Mouse (Mus musculus) heart, embryonic 13.5 days (tissue): ENCODE data around the gene Tigd3. TPM values are rescaled to one million over a fixed set of nuclear protein-coding genes. Genes with fewer than 3 reads are reported as not detected.

Source experiments
- ATAC-seq: fragments of 200-750 bp; cut with Nextera tagmentation; 2 replicates; pipeline ENCODE4 v1.8.0; 2017; ENCODE audit warnings: moderate TSS enrichment; ENCODE audit not compliant: insufficient number of reproducible peaks, low FRiP score, low TSS enrichment; ENCODE audit errors: extremely low read depth
- H3K27ac ChIP-seq: fragments of 300-500 bp; sonication (generic); replicated peaks from 2 replicates; pipeline ENCODE4 v1.5.1; 2015; ENCODE audit warnings: moderate library complexity, mild to moderate bottlenecking, inconsistent platforms
- H3K27me3 ChIP-seq: fragments of 300-500 bp; sonication (generic); replicated peaks from 2 replicates; pipeline ENCODE4 v1.6.1; 2015; ENCODE audit warnings: mild to moderate bottlenecking, inconsistent platforms
- H3K36me3 ChIP-seq: fragments of 300-500 bp; sonication (generic); 2 replicates; pipeline ENCODE4 v1.6.1; 2015; ENCODE audit warnings: mild to moderate bottlenecking, inconsistent platforms
- H3K4me1 ChIP-seq: fragments of 300-500 bp; sonication (generic); 2 replicates; pipeline ENCODE4 v1.6.1; 2015; ENCODE audit warnings: inconsistent platforms
- H3K4me2 ChIP-seq: fragments of 300-500 bp; sonication (generic); 2 replicates; pipeline ENCODE4 v1.6.1; 2015; ENCODE audit warnings: inconsistent platforms, mild to moderate bottlenecking, moderate library complexity
- H3K4me3 ChIP-seq: fragments of 300-500 bp; sonication (generic); 2 replicates; pipeline ENCODE4 v1.5.1; 2015; ENCODE audit warnings: moderate library complexity, mild to moderate bottlenecking, inconsistent platforms
- H3K9ac ChIP-seq: fragments of 300-500 bp; sonication (generic); 2 replicates; pipeline ENCODE4 v1.6.1; 2015; ENCODE audit warnings: inconsistent platforms, mild to moderate bottlenecking, moderate library complexity
- H3K9me3 ChIP-seq: fragments of 300-500 bp; sonication (generic); 2 replicates; pipeline ENCODE4 v1.6.1; 2016; ENCODE audit warnings: inconsistent platforms
- WGBS: fragments of 180-500 bp; shearing (Covaris S2); methylation state at CpG from one replicate; pipeline ENCODE4 v1.1.7; 2015; ENCODE audit warnings: mixed read lengths; 5-methylcytosine and 5-hydroxymethylcytosine counted together
- polyA plus RNA-seq: library from polyadenylated mRNA; unstranded; fragments of >200 nt; fragmentation: Nextera tagmentation; extraction: Ambion mirVana; gene quantifications from 2 replicates; pipeline ENCODE4 v1.2.1, GENCODE M21; 2015

Gene Tigd3
- polyA plus RNA-seq, 1 experiment from 2014 or later = 1.9 TPM

DNA sequence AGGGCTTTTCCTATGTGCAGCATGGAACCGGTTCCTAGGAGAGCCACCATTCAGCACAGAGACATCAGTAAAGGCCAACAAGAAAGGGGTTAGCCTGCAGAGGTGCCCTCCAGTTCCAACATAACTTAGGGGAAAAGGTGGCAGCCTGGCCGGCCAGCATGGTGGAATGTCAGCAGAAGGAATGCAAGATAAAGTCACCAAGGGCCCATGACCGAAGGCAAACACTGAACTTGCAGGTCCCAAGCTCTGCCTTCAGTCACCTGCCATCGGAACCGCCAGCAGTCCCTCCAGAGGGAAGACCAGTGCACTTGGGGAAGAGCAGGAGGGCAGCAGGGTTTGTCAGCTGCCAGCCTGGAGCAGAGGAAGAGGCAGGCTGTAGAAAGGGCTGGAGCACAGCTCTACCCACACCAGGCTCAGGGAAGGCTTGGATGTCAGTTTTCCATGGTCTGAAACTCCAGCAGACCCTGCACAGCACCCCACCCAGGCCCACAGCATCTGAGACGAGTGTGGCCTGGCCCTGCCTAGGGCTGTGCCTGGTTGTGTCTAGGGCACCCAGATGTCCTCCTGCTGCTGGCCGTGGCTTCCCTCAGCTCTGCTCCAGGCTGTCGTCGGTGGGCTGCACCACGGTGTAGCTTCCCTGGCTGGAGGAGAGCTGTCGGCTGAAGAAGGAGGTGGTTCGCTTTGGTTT lies 41.8 kb downstream of the Tigd3 start:
- Histone ChIP-seq H3K9ac (peak overlapping the region; percentile 77), H3K9me3 (no peaks in the 10 kb centered on the region), H3K36me3 (peaks cover 60% of the 10 kb centered on the region), H3K4me2 (peak overlapping the region; percentile 80), H3K27ac (peak overlapping the region; percentile 88), H3K27me3 (no peaks in the 10 kb centered on the region), H3K4me1 (peaks cover 60% of the 10 kb centered on the region), H3K4me3 (0 out of 2 replicates have a peak overlapping the region, but pooled peaks have one; percentile 5)
- WGBS = 41% methylated on average over 12 of the region's 12 CpGs
- ATAC-seq = no peak

DNA sequence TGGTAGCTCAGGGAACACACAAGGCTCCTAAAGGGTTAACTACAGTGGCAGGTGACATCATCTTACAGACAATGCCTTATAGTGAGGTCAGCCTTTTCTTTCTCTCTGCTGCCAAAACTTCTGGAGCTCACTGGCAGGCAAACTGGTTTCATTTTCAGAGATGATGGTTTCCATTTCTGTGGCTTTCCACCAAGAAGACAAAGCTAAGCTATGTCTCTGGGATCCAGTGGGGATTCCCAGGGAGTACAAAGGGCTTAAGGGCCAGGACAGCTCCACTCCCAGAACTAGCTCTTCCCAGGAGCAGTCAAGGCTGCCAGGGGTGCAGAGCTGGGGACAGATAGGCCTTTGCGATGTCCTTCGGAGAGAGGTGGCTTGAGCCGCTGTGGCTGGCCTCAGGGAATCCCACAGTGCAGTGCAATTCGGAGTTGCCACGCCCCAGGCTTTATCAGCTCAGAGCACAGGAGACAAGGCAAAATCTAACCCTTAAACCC lies 42.4 kb downstream of the Tigd3 start:
- H3K4me2 ChIP-seq = peak overlapping the region; percentile 80

GRCm38 (mm10) chr19:5850860-5851259 lies 43.1 kb downstream of the Tigd3 start:
- Histone ChIP-seq H3K27ac (peak overlapping the region; percentile 100; the same call in 1 of the 2 replicates), H3K4me3 (no peak overlapping the region), H3K4me1 (peaks cover 70% of the 10 kb centered on the region), H3K4me2 (peak overlapping the region; percentile 80), H3K27me3 (no peaks in the 10 kb centered on the region), H3K9me3 (no peaks in the 10 kb centered on the region), H3K9ac (peak overlapping the region; percentile 42), H3K36me3 (peaks cover 47% of the 10 kb centered on the region)
- no peak for ATAC-seq
- 76% methylated on average over 3 of the region's 3 CpGs for WGBS

More for the DNA sequence above, 42.4 kb downstream of the Tigd3 start:
- WGBS = 33% methylated on average over 5 of the region's 5 CpGs
- H3K4me3 ChIP-seq = peak overlapping the region; percentile 15; the same call in 1 of the 2 replicates
- no peaks in the 10 kb centered on the region for H3K27me3 ChIP-seq
- peak overlapping the region; percentile 77 for H3K9ac ChIP-seq
- H3K9me3 ChIP-seq = no peaks in the 10 kb centered on the region
- no peak for ATAC-seq
- H3K36me3 ChIP-seq = peaks cover 53% of the 10 kb centered on the region
- peak overlapping the region; percentile 88 for H3K27ac ChIP-seq
- H3K4me1 ChIP-seq = peaks cover 66% of the 10 kb centered on the region

GRCm38 (mm10) chr19:5849843-5850527 lies 44.0 kb downstream of the Tigd3 start:
- Histone ChIP-seq H3K27me3 (no peaks in the 10 kb centered on the region), H3K4me2 (peak overlapping the region; percentile 80), H3K4me3 (peak overlapping the region; percentile 40), H3K9ac (peak overlapping the region; percentile 86), H3K36me3 (peaks cover 38% of the 10 kb centered on the region), H3K9me3 (no peaks in the 10 kb centered on the region), H3K4me1 (peaks cover 75% of the 10 kb centered on the region), H3K27ac (peak overlapping the region; percentile 100)
- ATAC-seq = 0 out of 2 replicates have a peak, but pooled peaks have one; percentile 19
- WGBS = 26% methylated on average over 11 of the region's 11 CpGs

DNA sequence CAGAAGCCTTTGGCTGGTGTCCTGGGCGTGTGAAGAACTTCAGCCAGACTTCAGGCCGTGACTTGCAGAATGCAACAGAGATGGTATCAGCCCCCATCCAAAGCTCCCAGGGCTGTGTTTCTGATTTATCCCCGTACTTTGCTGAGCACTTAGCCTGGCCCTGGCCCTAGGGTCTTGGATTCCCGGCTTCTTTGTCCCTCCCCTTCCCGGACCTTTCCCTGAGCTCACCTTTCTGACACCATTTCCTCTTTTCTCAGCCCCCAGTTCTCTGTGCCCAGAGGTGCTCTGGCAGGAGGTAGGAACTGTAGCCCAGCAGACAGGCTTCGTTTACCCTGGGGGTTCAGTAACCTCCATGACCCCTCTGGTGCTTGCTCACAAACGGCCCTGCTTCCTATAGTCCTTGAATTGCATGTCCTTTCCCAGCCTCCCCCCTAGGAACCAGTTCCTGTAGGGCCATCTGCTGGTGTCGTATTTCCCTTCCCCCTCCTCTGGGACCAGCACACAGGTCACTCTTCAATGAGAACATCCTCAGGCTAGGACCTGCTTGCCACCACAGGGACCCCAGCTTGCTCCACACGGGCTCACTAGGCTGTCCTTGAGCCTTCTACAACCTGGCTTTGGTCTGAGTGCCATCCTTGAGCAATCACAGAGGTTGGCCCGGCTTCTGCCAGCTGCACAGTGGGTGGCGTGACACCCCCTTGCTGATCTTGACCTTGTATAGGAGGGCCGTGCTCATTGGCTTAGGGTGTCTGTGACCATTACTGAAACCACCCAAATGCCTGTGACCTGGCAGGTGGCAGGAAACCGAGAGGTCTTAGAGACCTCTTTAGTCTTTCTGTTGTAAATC lies 44.9 kb downstream of the Tigd3 start:
- Histone ChIP-seq H3K4me3 (peak overlapping the region; percentile 40), H3K4me2 (peak overlapping the region; percentile 80), H3K36me3 (peaks cover 30% of the 10 kb centered on the region), H3K4me1 (peaks cover 85% of the 10 kb centered on the region), H3K9me3 (no peaks in the 10 kb centered on the region), H3K27ac (peak overlapping the region; percentile 100), H3K27me3 (no peaks in the 10 kb centered on the region), H3K9ac (peak overlapping the region; percentile 86)
- no peak for ATAC-seq
- WGBS = 29% methylated on average over 13 of the region's 13 CpGs

GRCm38 (mm10) chr19:5848032-5848825 lies 45.7 kb downstream of the Tigd3 start:
- no peak for ATAC-seq
- peaks cover 93% of the 10 kb centered on the region for H3K4me1 ChIP-seq
- H3K27me3 ChIP-seq = no peaks in the 10 kb centered on the region
- WGBS = 42% methylated on average over 14 of the region's 14 CpGs
- H3K27ac ChIP-seq = peak overlapping the region; percentile 100
- H3K9me3 ChIP-seq = no peaks in the 10 kb centered on the region
- peak overlapping the region; percentile 80 for H3K4me2 ChIP-seq
- peaks cover 25% of the 10 kb centered on the region for H3K36me3 ChIP-seq
- peak overlapping the region; percentile 86 for H3K9ac ChIP-seq
- H3K4me3 ChIP-seq = peak overlapping the region; percentile 40

DNA sequence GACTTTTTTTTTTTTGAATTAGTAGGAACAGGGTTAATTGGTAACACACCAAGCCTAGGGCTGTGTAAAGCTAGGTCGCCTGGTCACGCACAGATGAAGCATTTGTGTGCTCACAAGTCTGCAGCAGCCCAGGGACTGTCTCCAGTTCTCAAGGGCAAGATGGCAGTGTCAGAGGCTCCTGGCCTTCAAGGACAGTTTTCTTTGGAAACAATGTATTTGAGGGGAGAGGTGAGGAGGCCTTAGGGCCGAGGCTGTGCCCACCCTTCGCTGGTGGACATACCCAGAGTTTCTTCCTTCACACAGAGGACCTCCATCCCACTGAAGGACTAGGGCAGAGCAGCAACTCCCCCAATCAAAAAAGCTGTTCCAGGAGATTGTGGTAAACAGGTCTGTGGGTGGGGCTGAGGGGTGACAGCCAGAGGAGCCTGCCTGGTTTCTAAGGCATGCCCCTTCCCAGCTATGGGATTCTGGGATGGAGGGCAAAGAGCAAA lies 46.6 kb downstream of the Tigd3 start:
- H3K9me3 ChIP-seq = no peaks in the 10 kb centered on the region
- peak overlapping the region; percentile 86 for H3K9ac ChIP-seq
- ATAC-seq = no peak
- H3K4me2 ChIP-seq = peak overlapping the region; percentile 80
- H3K27me3 ChIP-seq = no peaks in the 10 kb centered on the region
- peaks cover 93% of the 10 kb centered on the region for H3K4me1 ChIP-seq
- peak overlapping the region; percentile 100 for H3K27ac ChIP-seq
- WGBS = 54% methylated on average over 4 of the region's 4 CpGs
- peak overlapping the region; percentile 40 for H3K4me3 ChIP-seq
- H3K36me3 ChIP-seq = peaks cover 16% of the 10 kb centered on the region

GRCm38 (mm10) chr19:5846557-5847305 lies 47.2 kb downstream of the Tigd3 start:
- H3K9ac ChIP-seq = peak overlapping the region; percentile 86
- peak overlapping the region; percentile 40 for H3K4me3 ChIP-seq
- H3K4me1 ChIP-seq = peaks cover 93% of the 10 kb centered on the region
- H3K36me3 ChIP-seq = peaks cover 11% of the 10 kb centered on the region; the same call in 1 of the 2 replicates
- H3K27me3 ChIP-seq = no peaks in the 10 kb centered on the region
- ATAC-seq = peak; percentile 32
- 6% methylated on average over 16 of the region's 16 CpGs for WGBS
- H3K27ac ChIP-seq = peak overlapping the region; percentile 100
- H3K4me2 ChIP-seq = peak overlapping the region; percentile 80
- H3K9me3 ChIP-seq = no peaks in the 10 kb centered on the region

- Histone ChIP-seq H3K4me1 (peaks cover 93% of the 10 kb centered on the region), H3K27me3 (no peaks in the 10 kb centered on the region), H3K36me3 (peaks cover 5% of the 10 kb centered on the region; the same call in 1 of the 2 replicates), H3K9me3 (no peaks in the 10 kb centered on the region), H3K4me3 (peak overlapping the region; percentile 40), H3K9ac (peak overlapping the region; percentile 86), H3K4me2 (peak overlapping the region; percentile 80), H3K27ac (peak overlapping the region; percentile 100)
- no peak for ATAC-seq
- WGBS = 2% methylated on average over 7 of the region's 7 CpGs
Measured at GRCm38 (mm10) chr19:5846154-5846553, 47.8 kb downstream of the Tigd3 start.
